Mouse (Mus musculus) forebrain, embryonic 16.5 days (tissue): ENCODE measurements around the gene Best3. TPM values are rescaled to one million over a fixed set of nuclear protein-coding genes. Genes with fewer than 3 reads are reported as not detected.

Experiments
- ATAC-seq: fragments of 200-750 bp; cut with Nextera tagmentation; 2 replicates; pipeline ENCODE4 v1.8.0; 2017; ENCODE audit warnings: mild to moderate bottlenecking, moderate library complexity
- H3K27ac ChIP-seq: fragments of 300-500 bp; sonication (generic); 2 replicates; pipeline ENCODE4 v1.5.1; 2014; ENCODE audit warnings: low read length, control low read depth
- H3K27me3 ChIP-seq: fragments of 300-500 bp; sonication (generic); replicated peaks from 2 replicates; pipeline ENCODE4 v1.6.1; 2014; ENCODE audit warnings: low read length; ENCODE audit not compliant: control insufficient read depth, insufficient read depth
- H3K36me3 ChIP-seq: fragments of 300-500 bp; sonication (generic); 2 replicates; pipeline ENCODE4 v1.6.1; 2014; ENCODE audit not compliant: control insufficient read depth, insufficient read depth
- H3K4me1 ChIP-seq: fragments of 300-500 bp; sonication (generic); replicated peaks from 2 replicates; pipeline ENCODE4 v1.6.1; 2014; ENCODE audit warnings: low read length; ENCODE audit not compliant: control insufficient read depth, insufficient read depth
- H3K4me2 ChIP-seq: fragments of 300-500 bp; sonication (generic); 2 replicates; pipeline ENCODE4 v1.6.1; 2014; ENCODE audit warnings: mild to moderate bottlenecking, low read length, control low read depth
- H3K4me3 ChIP-seq: fragments of 300-500 bp; sonication (generic); replicated peaks from 2 replicates; pipeline ENCODE4 v1.5.1; 2014; ENCODE audit warnings: mild to moderate bottlenecking, low read length, control low read depth
- H3K9ac ChIP-seq: fragments of 300-500 bp; sonication (generic); replicated peaks from 2 replicates; pipeline ENCODE4 v1.6.1; 2014; ENCODE audit warnings: low read depth, low read length, control low read depth
- H3K9me3 ChIP-seq: fragments of 300-500 bp; sonication (generic); 2 replicates; pipeline ENCODE4 v1.6.1; 2016; ENCODE audit warnings: low read length; ENCODE audit not compliant: control insufficient read depth
- WGBS: fragments of 180-500 bp; shearing (Covaris S2); extraction: QIAGEN DNeasy Blood & Tissue Kit; methylation state at CpG from one replicate; pipeline ENCODE4 v1.1.7; 2014; 5-methylcytosine and 5-hydroxymethylcytosine counted together
- polyA plus RNA-seq: library from polyadenylated mRNA; unstranded; fragments of >200 nt; fragmentation: Nextera tagmentation; extraction: Ambion mirVana; gene quantifications from 2 replicates; pipeline ENCODE4 v1.2.1, GENCODE M21; 2015

Gene Best3
- polyA plus RNA-seq, 1 experiment from 2014 or later = not detected

DNA sequence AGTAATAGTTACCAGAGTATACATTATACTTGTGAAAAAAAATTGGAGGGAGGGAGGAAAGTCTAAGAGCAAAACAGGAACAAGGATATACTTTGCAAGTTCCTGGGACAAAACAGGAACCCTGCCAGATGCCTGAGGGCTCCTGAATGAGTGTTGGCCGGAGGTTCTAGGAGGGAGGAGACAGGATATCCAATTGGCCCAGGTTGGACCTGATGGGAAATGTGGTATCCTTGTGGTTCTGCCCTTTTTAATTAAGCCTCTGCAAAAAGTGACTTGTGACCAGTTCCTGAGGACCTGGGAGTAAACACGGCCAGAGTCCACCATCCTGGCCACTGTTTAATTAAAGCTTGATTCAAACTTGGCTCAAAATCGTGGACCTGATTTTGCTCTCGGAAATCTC is 17.4 kb upstream of the Best3 start:
- Histone ChIP-seq H3K9ac (no peak overlapping the region), H3K27ac (no peak overlapping the region), H3K36me3 (no peaks in the 10 kb centered on the region), H3K27me3 (no peaks in the 10 kb centered on the region), H3K4me1 (no peaks in the 10 kb centered on the region), H3K4me2 (no peak overlapping the region), H3K9me3 (no peaks in the 10 kb centered on the region), H3K4me3 (no peak overlapping the region)
- WGBS = 88% methylated on average over 4 of the region's 4 CpGs
- no peak for ATAC-seq

GRCm38 (mm10) chr10:116972509-116972908 is 13.6 kb upstream of the Best3 start, which contains the start of gene Gm10271:
Gm10271 (minus strand) TSS chr10:116972609.
- WGBS = 91% methylated on average over 6 of the region's 6 CpGs
- H3K36me3 ChIP-seq = no peaks in the 10 kb centered on the region
- no peak within 1 kb of the TSS for H3K27ac ChIP-seq
- H3K9ac ChIP-seq = no peak within 1 kb of the TSS
- no peak for ATAC-seq
- H3K27me3 ChIP-seq = no peaks in the 10 kb centered on the region
- no peaks in the 10 kb centered on the region for H3K4me1 ChIP-seq
- H3K4me2 ChIP-seq = no peak within 1 kb of the TSS
- no peaks in the 10 kb centered on the region for H3K9me3 ChIP-seq
- no peak within 1 kb of the TSS for H3K4me3 ChIP-seq

DNA sequence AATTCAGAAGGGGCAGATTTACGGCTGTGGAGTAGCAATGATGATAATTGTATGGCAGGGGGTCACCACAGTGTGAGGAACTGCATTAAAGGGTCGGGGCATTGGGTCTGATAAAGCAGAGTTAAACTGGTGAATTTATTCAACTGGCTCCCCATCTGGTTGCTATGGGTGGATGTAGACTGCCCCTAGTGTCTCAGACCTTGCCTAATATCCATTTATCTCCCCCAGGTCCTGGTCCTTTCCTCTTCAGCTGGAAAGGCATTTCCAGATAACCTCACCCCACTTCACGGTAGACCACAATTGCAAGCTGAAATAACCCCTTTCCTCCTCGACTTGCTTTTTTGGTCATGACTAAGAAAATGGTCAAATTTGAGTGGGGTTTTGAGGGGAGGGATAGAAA is 8.7 kb upstream of the Best3 start:
- no peaks in the 10 kb centered on the region for H3K36me3 ChIP-seq
- H3K4me3 ChIP-seq = no peak overlapping the region
- H3K27me3 ChIP-seq = no peaks in the 10 kb centered on the region
- H3K9ac ChIP-seq = no peak overlapping the region
- no peak overlapping the region for H3K4me2 ChIP-seq
- no peaks in the 10 kb centered on the region for H3K4me1 ChIP-seq
- H3K27ac ChIP-seq = no peak overlapping the region
- H3K9me3 ChIP-seq = no peaks in the 10 kb centered on the region
- 78% methylated on average over 4 of the region's 4 CpGs for WGBS
- ATAC-seq = no peak

DNA sequence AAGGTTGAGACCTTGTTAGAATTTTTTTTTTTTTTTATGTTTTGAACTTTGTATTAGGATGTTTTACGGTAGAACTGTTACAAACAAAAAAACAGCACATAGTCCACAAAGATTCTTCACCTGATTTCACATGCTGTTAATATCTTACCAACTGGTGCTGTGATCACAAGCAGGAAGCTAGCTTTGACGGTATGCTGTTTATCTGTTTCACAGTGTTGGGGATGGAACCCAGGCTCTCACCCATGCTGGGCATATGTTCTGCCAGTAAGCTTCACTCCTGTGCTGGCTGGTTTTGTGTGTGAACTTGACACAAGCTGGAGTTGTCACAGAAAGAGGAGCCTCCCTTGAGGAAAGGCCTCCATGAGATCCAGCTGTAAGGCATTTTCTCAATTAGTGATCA is 8.3 kb upstream of the Best3 start:
- Histone ChIP-seq H3K4me2 (no peak overlapping the region), H3K27ac (no peak overlapping the region), H3K9me3 (no peaks in the 10 kb centered on the region), H3K4me1 (no peaks in the 10 kb centered on the region), H3K36me3 (no peaks in the 10 kb centered on the region), H3K9ac (no peak overlapping the region), H3K4me3 (no peak overlapping the region), H3K27me3 (no peaks in the 10 kb centered on the region)
- no peak for ATAC-seq
- WGBS = 87% methylated on average over 2 of the region's 2 CpGs

DNA sequence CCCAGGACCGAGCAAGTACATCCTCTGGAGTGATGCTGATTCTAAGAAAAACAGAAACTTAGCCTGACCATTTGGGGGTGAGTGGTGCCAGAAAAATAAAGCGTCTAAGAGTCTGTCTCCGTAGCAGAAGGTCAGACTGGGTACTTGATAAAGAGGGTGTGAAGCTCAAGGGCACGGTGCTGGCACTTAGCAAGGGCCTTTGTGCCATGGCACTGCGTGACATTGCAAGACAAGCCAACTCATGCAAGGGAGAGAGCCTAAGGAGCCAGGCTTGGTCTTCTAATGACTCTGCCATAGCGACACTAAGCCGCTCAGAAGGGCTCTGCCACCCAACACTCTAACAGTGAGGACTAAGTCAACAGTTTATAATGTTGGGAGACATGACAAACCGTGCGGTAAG is 7.3 kb upstream of the Best3 start:
- no peak overlapping the region for H3K4me3 ChIP-seq
- no peak overlapping the region for H3K4me2 ChIP-seq
- no peak for ATAC-seq
- H3K9me3 ChIP-seq = no peaks in the 10 kb centered on the region
- H3K4me1 ChIP-seq = no peaks in the 10 kb centered on the region
- no peaks in the 10 kb centered on the region for H3K27me3 ChIP-seq
- H3K27ac ChIP-seq = no peak overlapping the region
- WGBS = 90% methylated on average over 9 of the region's 9 CpGs
- H3K9ac ChIP-seq = no peak overlapping the region
- H3K36me3 ChIP-seq = no peaks in the 10 kb centered on the region

- Histone ChIP-seq H3K27ac (no peak overlapping the region), H3K4me3 (no peak overlapping the region), H3K36me3 (no peaks in the 10 kb centered on the region), H3K27me3 (no peaks in the 10 kb centered on the region), H3K4me2 (no peak overlapping the region), H3K9ac (no peak overlapping the region), H3K9me3 (no peaks in the 10 kb centered on the region), H3K4me1 (no peaks in the 10 kb centered on the region)
- ATAC-seq = no peak
- 89% methylated on average over 4 of the region's 4 CpGs for WGBS
These were observed 5.8 kb upstream of the Best3 start for GRCm38 (mm10) chr10:116980273-116980672.

DNA sequence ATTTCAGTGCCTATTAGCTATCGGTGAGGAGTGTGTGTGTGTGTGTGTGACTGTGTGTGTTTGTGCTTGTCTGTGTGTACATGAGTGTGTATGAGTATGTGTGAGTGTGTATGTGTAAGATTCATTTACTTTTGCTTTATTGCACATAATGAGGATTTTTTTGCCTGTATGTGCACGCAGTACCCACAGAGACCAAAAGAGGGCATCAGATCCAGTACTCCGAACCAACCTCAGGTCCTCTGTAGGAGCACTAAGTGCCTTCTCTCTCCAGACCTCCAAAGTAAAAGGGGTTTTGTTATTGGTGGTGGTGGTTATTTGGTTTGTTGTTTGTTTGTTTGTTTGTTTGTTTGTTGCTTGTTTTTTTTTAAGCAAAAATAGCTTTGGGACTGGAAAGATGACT is 5.2 kb upstream of the Best3 start:
- Histone ChIP-seq H3K36me3 (no peaks in the 10 kb centered on the region), H3K4me1 (no peaks in the 10 kb centered on the region), H3K9me3 (no peaks in the 10 kb centered on the region), H3K4me2 (no peak overlapping the region), H3K9ac (no peak overlapping the region), H3K27me3 (no peaks in the 10 kb centered on the region), H3K4me3 (no peak overlapping the region), H3K27ac (no peak overlapping the region)
- WGBS = 77% methylated on average over 3 of the region's 3 CpGs
- no peak for ATAC-seq

GRCm38 (mm10) chr10:116982526-116982925 is 3.6 kb upstream of the Best3 start:
- H3K9ac ChIP-seq = no peak overlapping the region
- H3K36me3 ChIP-seq = no peaks in the 10 kb centered on the region
- no peaks in the 10 kb centered on the region for H3K27me3 ChIP-seq
- H3K9me3 ChIP-seq = no peaks in the 10 kb centered on the region
- no peak overlapping the region for H3K4me2 ChIP-seq
- 85% methylated on average over 3 of the region's 4 CpGs for WGBS
- no peak for ATAC-seq
- H3K4me3 ChIP-seq = no peak overlapping the region
- H3K4me1 ChIP-seq = 0 out of 2 replicates have a peak, but pooled peaks cover 2% of the 10 kb centered on the region
- H3K27ac ChIP-seq = no peak overlapping the region

GRCm38 (mm10) chr10:116984836-116985235 is 1.3 kb upstream of the Best3 start:
- Histone ChIP-seq H3K27me3 (no peaks in the 10 kb centered on the region), H3K9ac (no peak overlapping the region), H3K4me2 (no peak overlapping the region), H3K27ac (no peak overlapping the region), H3K4me1 (0 out of 2 replicates have a peak, but pooled peaks cover 2% of the 10 kb centered on the region), H3K9me3 (no peaks in the 10 kb centered on the region), H3K36me3 (no peaks in the 10 kb centered on the region), H3K4me3 (no peak overlapping the region)
- 61% methylated on average over 12 of the region's 12 CpGs for WGBS
- no peak for ATAC-seq

GRCm38 (mm10) chr10:116993971-116994370 is 7.9 kb downstream of the Best3 start:
- Histone ChIP-seq H3K4me2 (no peak overlapping the region), H3K36me3 (no peaks in the 10 kb centered on the region), H3K4me1 (no peaks in the 10 kb centered on the region), H3K27ac (no peak overlapping the region), H3K27me3 (no peaks in the 10 kb centered on the region), H3K9me3 (no peaks in the 10 kb centered on the region), H3K9ac (no peak overlapping the region), H3K4me3 (no peak overlapping the region)
- ATAC-seq = no peak
- 90% methylated on average over 8 of the region's 8 CpGs for WGBS
